Comparison of ENCODE assay signal across 8 mouse cellular contexts in genomic region chr6:17749596-17749995, GRCm38 (mm10). TPM values are rescaled to one million over a fixed set of nuclear protein-coding genes. Genes with fewer than 3 reads are reported as not detected.
DNase-seq lines count a peak whose midpoint lies in the region; ATAC-seq and TF ChIP-seq lines count a peak whose summit lies in the region.

No protein-coding gene starts in this region.

- TF ChIP-seq CTCF in liver, embryonic 14.5 days (IDR thresholded peaks at IDR 0.05; ENCODE audit: low read depth): no peak

- peak; percentile 36 for DNase-seq in cerebellum, adult 8-10 months
- DNase-seq in cerebellum, adult 11 months: no peak
- no peak for DNase-seq in lung, postnatal 4 days
- no peak for DNase-seq in liver, embryonic 14.5 days (ENCODE audit: low read depth in 3 of 3, low spot score in 3 of 3)
- DNase-seq in urinary bladder, postnatal 25 days (ENCODE audit: low spot score): no peak
- no peak for DNase-seq in gastrocnemius, postnatal 4 days (ENCODE audit: low spot score in 2 of 2)
- DNase-seq in right cerebral cortex, postnatal 25 days: no peak

- no peaks in the 10 kb centered on the region for H3K9me3 ChIP-seq in lung, embryonic 16.5 days (ENCODE audit: control insufficient read depth, low read length)
- H3K9me3 ChIP-seq in liver, embryonic 14.5 days (ENCODE audit: control insufficient read depth, low read length): no peaks in the 10 kb centered on the region

- H3K4me2 ChIP-seq in lung, embryonic 16.5 days (ENCODE audit: low read depth, low read length): peak overlapping the region; percentile 76
- peak overlapping the region; percentile 64 for H3K4me2 ChIP-seq in liver, embryonic 14.5 days (ENCODE audit: low read depth)

- peaks cover 22% of the 10 kb centered on the region for H3K4me1 ChIP-seq in lung, embryonic 16.5 days (replicated peaks; ENCODE audit: control insufficient read depth, insufficient read depth, low read length)
- H3K4me1 ChIP-seq in liver, embryonic 14.5 days (replicated peaks; ENCODE audit: control insufficient read depth in 2 of 2, insufficient read depth in 2 of 2, low read length in 1 of 2): peaks cover 10 to 11% of the 10 kb centered on the region in 2 experiments

- H3K9ac ChIP-seq in lung, embryonic 16.5 days (ENCODE audit: low read length): peak overlapping the region; percentile 74
- peak overlapping the region; percentile 49 for H3K9ac ChIP-seq in liver, embryonic 14.5 days (replicated peaks)

- WGBS in lung, embryonic 16.5 days: 40% methylated on average over 3 of the region's 3 CpGs
- 54% methylated on average over 3 of the region's 3 CpGs for WGBS in liver, embryonic 14.5 days (ENCODE audit: insufficient replicate concordance)

- no peaks in the 10 kb centered on the region for H3K27me3 ChIP-seq in lung, embryonic 16.5 days (ENCODE audit: control insufficient read depth, insufficient read depth, low read depth, low read length)
- H3K27me3 ChIP-seq in liver, embryonic 14.5 days (ENCODE audit: control insufficient read depth, insufficient read depth, low read length): no peaks in the 10 kb centered on the region

- peak overlapping the region; percentile 54 for H3K4me3 ChIP-seq in lung, embryonic 16.5 days (ENCODE audit: low read length)
- H3K4me3 ChIP-seq in liver, embryonic 14.5 days (ENCODE audit: insufficient read depth in 1 of 2, low read depth in 2 of 2, low read length in 2 of 2): peak overlapping the region in 1 of 2 experiments; percentile 40; a peak in 2 of 4 replicates

- peak overlapping the region; percentile 85 for H3K27ac ChIP-seq in lung, embryonic 16.5 days (ENCODE audit: low read length)
- peak overlapping the region; percentile 7 for H3K27ac ChIP-seq in liver, embryonic 14.5 days

- H3K36me3 ChIP-seq in lung, embryonic 16.5 days (ENCODE audit: control insufficient read depth, insufficient read depth, low read length): no peaks in the 10 kb centered on the region
- H3K36me3 ChIP-seq in liver, embryonic 14.5 days (replicated peaks; ENCODE audit: control insufficient read depth, insufficient read depth, low read depth): no peaks in the 10 kb centered on the region

- no peak for TF ChIP-seq EP300 in liver, embryonic 14.5 days (IDR thresholded peaks at IDR 0.05; ENCODE audit: low read depth)

- no peak for ATAC-seq in lung, embryonic 16.5 days (ENCODE audit: low read depth)
- no peak for ATAC-seq in liver, embryonic 14.5 days (ENCODE audit: insufficient read depth)

RNA-seq across cellular contexts. Expression of gene St7, which starts 56.9 kb away (rescaled TPM):
- polyA plus RNA-seq in lung, embryonic 16.5 days (2015; fragmentation: Nextera tagmentation; extraction: Ambion mirVana): 39.3 and 40.5 TPM in 2 replicates
- polyA plus RNA-seq in liver, embryonic 14.5 days (2012; rRNA removed): 6.7 and 7.9 TPM in 2 replicates
- 8.9 and 9.4 TPM in 2 replicates for polyA plus RNA-seq in liver, embryonic 14.5 days (2014; fragmentation: Nextera tagmentation; extraction: Ambion mirVana)
- total RNA-seq in gastrocnemius, postnatal 4 days (2021): 10 to 100 TPM; 17.4 to 18.3 TPM
